Mouse (Mus musculus) adrenal gland, adult 18-20 months (tissue): ENCODE results near the gene Birc2. TPM values are rescaled to one million over a fixed set of nuclear protein-coding genes. Genes with fewer than 3 reads are reported as not detected.
"Not testable (repeated sequence)": the region's sequence is repeated elsewhere in the genome, so short reads cannot be mapped to it uniquely, and the experiment has no call there.

ENCODE experiments used
- DNase-seq, 2 experiments: peaks; one replicate each; pipeline ENCODE4 v3.0.0; 2021 to 2022; ENCODE audit warnings: low spot score in 2 of 2
- long read RNA-seq, 2 experiments: library from polyadenylated mRNA; stranded (forward); transcript quantifications; one replicate each; pipeline ENCODE4 v2.0.0; 2021
- total RNA-seq, 2 experiments: library from RNA; stranded (reverse); gene quantifications; 1 replicate in 1 of 2; 2 replicates in 1 of 2; pipeline ENCODE4 v1.2.3; 2021

The Birc2 gene
- 10 to 100 TPM; 38.8 to 50.5 TPM for total RNA-seq
- long read RNA-seq, experiment 1, transcript Birc2-204 (8 exons, 3,331 nt), result major isoform, 19 of 24 reads
- long read RNA-seq, experiment 1, partial matches to known transcripts, result 0 of 24 reads
- long read RNA-seq, experiment 1, other reads (novel, unspliced or antisense), result 2 of 24 reads
- long read RNA-seq, experiment 2, transcript Birc2-204 (8 exons, 3,331 nt), result major isoform, 83 of 123 reads
- long read RNA-seq, experiment 2, transcript Birc2-202 (7 exons, 3,130 nt), result minor isoform, 19 of 123 reads
- long read RNA-seq, experiment 2, partial matches to known transcripts, result 5 of 123 reads
- long read RNA-seq, experiment 2, other reads (novel, unspliced or antisense), result 14 of 123 reads

DNA sequence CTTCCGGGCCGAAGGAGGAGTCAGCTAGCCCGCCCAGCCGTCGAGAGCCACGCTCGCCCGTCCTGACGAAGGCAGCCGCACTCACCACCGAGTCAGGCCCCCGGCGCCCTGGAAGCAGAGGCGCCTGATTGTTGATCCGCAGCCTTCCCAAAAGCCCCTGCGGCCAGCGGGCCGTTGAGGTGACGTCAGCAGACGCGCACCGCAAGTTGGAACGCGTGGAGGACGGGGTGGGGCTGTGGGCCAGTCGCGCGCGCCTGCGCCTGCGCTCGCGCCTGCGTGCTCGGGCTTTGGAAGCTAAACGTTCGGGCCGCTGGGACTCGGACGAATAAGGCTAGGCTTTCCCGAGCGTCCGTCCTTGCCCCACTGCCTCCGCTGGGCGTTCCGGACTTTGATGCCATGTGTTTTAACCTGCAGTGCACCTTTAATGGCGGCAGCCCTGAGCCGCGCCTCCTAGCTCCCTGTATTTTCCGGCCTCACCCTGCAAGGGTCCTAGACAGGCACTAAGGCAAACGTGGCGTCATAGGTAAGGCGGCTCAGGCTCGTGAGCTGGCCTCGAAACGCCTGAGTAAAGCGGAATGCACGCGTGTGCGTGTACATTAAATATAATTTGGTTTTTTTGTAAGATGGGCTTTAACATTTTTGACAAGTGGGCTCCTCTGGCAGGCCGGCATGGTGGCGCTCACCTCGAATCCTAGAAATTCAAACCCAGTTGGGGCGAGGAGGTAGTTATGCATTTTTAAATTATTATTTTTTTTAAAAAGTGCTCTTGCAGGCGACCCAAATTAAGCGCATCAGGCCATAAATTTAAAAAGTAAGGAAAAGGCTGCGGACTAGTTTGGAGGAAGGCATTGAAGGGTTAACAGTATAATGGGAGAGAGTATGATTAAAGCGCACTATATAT lies at the start of gene Birc2:
Gene Birc2 (minus strand): TSS at position 160 of the 901 bp plus-strand sequence.
- peak; percentile 92 to 94 for DNase-seq

DNA sequence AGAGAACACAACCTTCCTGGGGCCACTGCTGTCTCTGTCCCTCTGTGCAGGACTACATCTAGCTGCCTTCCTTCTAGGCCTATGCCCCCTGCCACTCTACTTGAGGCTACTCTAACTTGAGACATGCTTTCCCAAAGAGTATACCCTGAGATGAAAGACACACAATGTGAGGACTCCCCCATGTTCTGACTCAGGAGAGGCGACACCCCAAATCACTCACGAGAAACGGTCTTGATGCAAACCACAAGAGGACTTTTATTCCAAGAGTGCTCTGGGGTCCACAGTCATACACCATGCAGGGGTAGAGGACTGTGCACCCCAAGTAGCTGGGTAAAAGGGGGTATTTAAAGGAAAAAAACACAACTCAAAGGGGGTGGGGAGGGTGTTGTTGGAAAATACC lies 47.5 kb upstream of the Birc2 start:
- no peak for DNase-seq

DNA sequence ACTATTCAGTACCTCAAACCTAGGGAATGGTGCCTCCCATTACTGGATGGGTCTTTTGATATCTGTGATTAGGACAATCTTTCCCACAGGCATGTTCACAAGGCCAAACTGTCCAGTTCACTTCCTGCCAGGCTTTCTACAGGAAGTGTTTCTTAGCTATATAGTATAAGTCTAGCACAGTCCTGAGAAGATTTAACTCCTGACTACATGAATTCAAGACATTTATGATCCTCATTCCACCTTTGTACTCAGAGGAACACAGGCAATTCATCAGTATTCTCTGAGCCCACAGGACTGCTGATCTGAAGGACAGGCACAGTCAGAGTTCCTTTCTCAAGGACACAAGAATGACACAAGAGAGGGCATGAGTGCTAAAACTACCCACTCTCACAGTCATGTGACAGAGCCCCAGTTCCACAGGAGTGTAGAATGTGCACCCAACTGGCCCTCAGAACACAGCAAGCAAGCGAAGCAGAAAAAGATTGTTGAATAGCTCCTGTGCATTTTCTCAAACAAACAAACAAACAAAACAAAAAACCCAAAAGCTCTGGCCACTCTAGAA lies 45.5 kb upstream of the Birc2 start:
- DNase-seq, result no peak

DNA sequence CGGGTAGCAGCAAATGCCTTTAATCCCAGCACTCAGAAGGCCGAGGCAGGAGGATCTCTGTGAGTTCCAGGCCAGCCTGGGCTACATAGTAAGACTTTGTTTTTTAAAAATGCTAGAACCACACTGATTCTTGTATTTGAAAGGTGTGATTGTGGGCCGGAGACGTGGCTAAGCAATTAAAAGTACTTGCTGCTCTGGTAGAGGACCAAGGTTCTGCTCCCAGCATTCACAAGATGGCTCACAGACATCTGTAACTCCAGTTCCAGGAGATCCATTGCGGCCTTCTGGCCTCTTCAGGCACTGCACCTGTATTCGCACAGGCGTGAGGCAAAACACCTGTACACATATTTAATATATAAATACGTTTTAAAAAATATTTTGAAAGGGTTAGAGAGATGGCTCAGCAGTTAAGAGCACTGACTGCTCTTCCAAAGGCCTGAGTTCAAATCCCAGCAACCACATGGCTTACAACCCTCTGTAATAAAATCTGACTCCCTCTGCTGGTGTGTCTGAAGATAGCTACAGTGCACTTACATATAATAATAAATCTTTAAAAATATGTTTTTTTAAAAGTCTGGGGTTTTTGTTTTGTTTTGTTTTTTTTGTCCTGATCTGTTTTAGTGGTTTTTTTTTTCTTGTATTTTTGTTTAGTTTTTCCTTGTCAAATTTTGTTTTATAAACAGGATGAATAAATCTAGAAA lies 36.8 kb upstream of the Birc2 start:
- no peak for DNase-seq

DNA sequence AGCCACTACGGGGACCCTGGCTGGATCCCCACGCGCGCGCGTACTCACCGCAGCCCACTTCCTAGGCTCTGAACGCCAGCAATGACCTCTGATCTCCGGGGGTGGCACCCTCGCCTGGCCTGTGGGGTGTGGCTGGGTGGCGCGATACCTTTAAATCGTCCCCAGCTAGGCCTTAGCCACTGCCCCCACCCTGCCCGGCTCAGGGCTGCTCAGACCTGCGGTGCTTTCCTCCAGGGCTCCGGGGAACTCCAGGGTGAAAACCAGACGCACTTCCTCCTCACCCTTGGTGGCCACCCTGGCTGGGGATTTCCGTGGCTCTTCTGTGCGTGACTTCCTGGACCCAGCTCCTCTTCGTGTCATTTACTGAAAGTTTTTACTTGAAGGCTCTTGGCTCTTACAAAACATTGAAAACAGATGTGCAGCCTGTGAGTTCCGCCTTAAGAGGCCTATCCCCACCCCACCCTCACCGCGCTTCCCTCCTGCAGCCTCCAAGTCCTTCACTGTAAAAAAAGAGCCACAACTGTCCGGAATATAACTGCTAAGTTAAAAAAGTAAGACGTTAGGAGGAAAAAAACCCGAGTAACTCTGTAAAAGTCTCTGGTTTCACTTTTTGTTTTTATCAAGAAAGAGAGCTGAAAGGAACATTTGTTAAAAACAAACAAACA lies 36.0 kb upstream of the Birc2 start, which contains the start of gene Birc3:
Gene Birc3 (minus strand): TSS at position 412 of the 665 bp plus-strand sequence.
- DNase-seq, result peak; percentile 72 to 73

DNA sequence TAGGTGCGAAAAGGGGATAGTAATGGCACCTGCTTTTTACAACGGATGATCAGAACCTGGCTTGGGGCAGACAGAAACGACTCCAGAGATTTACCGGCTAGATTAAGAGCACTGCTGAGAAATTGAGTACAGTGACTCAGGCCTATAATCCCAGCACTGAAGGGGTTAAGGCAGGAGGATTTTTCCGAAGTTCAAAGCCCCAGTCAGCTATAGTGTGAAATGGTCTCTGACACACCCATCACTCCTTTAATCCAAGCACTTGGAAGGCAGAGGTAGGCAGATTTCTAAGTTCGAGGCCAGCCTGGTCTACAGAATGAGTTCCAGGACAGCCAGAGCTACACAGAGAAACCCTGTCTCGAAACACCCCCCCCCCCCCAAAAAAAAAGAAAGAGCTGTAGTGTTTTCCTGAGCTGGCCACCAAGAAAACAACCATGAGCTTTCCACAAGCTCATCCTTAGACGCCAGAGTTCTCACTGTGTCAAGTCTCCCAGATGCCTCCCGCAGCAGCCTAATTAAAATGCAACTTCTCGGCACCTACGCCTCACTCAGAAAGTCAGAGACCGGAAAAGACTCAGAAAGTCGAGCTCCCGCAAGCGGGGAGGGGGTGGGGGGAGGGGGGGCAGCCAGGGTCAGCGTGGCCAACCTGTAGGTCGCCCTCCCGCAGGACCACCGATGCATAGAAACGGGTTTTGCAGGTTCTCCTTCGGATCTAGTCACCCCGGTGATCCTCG lies 35.3 kb upstream of the Birc2 start:
- DNase-seq, result no peak

DNA sequence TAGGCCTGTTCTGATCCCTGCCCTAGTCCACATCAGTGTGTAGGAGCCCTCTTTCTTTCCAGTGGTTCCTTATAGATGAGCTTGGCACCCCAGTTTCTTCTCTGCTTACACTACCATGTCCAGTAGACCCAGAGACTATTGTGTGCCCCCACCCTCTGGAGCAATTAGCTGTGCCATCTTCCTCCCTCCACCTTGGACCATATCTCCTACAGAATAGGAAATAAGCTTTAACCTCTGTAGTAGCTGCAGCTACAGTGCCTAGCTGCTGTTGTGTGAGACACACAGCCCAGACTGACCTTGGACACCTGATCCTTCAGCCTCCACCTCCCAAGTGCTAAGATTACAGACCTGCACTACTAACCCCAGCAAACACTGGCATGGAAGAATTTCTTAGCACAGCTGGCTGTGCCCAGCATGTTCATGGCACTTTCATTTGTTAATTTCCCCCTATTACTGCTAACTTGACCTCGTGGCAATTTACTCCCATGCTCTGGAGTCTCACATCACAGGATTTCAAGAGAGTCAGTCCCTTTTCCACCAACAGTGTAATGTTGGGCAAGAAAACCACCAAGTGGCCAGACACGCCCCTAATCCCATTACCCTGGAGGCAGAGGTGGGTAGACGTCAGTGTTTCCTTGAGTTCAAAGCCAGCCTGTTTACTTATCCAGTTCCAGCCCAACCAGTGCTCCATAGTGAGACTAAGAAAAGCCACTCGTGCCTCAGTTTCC lies 34.6 kb upstream of the Birc2 start:
- DNase-seq, result no peak

DNA sequence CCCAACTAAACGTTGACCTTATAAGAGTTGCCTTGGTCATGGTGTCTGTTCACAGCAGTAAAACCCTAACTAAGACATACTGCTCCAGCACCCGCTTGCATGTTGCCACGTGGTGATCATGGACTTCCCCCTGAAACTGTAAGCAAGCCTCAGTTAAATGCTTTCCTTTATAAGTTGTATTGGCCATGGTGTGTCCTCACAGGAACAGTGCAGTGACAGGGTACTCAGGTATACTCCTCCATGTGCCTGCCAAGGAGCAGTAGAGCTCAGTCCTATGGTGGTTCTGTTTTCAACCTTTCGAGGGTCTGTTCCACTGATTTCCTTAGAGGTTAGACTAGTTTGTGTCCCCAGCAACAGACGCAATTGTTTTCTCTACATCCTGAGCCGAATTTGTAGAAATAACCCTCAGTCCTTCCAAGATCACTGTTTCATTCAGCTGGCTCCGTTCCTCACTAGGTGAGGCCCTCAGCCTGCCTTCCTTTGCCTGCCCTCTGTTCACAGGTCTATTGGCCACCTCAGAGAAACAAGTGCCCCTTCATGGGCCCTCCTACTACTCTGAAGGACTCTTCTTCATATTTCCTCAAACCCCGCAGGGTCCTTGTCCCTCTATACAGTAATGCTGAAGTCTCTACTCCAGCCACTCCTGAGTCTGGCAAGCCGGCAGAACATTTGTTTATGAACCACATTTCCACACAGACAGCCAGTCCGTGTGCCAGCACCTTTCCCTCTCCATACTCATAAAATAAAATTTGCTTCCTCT lies 33.9 kb upstream of the Birc2 start:
- DNase-seq, result no peak

DNA sequence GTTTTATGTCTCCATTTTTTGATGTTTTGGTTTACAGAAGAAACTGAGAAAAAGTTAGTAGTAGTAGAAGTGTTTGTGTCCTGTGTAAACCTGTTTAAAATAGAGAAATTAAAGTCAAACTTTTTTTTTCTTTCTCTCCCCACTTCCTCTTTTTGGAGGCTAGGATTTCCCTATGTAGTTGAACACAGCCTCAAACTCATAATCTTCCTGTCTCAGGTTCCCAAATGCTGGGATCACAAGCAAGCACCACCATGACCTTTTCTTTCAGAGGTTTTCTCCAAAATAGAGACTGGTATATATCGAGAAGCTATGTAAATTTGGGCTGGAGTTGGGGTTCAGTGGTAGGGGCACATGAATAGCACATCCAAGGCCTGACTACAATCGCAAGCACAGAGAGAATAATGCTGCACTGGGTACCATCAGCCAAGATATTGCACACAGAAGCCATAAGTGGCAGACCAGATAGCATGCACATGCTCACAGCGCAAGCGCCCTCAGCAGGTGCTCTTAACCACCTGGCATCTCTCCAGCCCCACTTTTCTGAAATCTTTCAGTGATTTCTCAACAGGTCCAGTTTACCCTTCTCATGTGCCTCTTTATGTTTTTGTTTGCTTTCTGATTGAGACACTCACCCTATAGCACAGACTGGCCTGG lies 32.1 kb upstream of the Birc2 start:
- no peak for DNase-seq

DNA sequence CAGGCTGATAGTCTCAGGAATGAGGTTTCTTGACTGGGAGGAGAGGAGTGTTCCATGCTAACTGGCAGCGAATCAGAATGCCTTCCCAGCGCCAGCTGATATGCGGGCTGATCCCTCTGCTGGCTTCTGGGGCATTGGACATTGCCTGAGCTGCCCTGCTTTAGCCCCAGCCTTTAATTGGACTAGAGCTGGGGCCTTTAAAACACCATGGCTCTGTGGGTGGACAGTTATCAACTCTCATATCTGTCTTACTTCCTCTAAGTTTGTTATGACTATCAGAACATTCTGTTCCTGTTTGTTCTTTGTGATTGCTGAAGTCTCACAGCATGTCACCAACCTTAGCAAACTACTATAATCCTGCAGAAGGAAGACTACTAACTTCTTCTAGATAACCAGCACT lies 31.1 kb upstream of the Birc2 start:
- DNase-seq, result no peak

DNA sequence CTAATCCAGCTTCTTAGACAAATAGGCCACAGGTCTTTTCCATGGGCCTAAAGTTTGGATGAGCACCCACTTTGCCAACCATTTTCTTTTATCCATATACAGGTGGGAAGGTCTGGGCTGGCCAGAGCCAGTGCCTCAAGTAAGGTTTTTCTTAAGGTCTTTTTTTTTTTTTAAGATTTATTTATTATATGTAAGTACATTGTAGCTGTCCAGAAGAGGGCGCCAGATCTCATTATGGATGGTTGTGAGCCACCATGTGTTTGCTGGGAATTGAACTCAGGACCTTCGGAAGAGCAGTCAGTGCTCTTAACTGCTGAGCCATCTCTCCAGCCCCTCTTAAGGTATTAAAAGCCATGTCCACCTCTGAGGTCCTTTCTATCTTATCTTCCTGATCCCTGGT lies 30.1 kb upstream of the Birc2 start:
- DNase-seq, result not testable (repeated sequence)

DNA sequence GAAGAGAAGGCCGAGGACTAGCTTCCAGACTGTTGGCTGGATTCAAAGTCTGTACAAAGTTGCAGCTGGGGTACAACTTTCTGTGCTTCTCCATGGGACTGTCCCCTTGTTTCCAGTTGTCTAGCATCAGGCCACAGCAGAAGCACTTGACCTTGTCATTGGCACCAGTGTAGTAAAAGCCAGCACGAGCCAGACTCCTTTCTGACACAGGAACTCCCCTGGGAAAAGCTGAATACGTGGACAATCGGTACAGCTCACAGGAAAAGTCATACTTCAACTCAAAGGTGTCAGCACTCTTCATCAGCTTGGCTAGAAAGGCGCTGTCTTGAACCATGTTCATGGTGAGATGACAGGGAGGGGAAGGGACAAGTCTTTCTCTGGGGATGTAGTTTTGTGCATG lies 24.1 kb upstream of the Birc2 start:
- no peak for DNase-seq

DNA sequence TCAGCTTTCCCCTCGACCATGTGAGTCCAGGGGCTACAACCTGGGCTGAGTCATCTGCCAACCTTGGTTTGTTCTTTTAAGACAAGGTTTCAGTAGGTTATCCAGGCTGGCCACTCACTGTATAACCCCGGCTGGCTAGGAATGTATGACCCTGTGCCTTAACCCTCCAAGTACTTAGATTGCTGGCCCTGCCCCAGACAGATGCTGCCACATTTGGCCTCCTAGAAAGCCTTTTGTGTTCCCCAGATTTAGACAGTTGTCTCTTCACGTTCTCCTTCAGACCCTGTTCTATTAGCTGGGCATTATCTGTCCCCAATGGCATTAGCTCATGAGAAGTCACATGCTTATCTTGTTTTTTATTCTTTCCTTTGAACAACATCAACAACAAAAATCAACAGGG lies 19.0 kb upstream of the Birc2 start:
- no peak for DNase-seq

DNA sequence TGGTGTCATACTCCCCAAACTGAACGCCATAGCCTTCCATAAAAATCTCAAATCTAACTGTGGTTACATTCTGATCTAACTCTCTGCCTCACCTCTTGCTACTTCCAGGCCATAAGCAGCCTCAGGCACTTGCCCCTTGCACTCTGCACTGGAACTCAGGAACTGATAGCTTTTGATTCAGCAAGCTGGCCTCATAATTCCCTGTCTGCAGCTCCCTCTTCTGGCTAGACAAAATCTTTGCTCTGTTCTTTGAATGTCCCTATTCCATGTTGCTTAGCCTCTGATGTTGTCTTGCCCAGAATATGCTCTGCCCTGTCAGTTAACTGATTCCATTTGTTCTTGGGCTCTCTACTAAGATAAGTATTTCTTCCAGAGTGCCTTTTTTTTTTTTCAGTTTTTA lies 18.5 kb upstream of the Birc2 start:
- DNase-seq, result no peak

DNA sequence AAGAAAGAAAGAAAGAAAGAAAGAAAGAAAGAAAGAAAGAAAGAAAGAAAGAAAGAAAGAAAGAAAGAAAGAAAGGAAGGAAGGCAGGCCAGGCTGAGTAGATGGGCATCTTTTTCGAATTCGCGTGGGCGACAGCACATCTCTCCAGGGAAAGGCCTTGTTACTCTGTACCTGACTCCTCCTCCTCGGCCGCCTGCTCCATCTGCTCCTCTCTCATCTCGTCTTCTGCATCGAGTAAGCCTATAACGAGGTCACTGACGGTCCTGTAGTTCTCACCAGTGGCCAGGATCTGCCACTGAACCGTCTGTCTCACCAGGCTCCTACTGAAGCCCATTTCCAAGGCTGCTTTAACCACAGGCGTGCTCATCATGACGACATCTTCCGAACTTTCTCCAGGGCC lies 17.3 kb upstream of the Birc2 start:
- DNase-seq, result not testable (repeated sequence)

DNA sequence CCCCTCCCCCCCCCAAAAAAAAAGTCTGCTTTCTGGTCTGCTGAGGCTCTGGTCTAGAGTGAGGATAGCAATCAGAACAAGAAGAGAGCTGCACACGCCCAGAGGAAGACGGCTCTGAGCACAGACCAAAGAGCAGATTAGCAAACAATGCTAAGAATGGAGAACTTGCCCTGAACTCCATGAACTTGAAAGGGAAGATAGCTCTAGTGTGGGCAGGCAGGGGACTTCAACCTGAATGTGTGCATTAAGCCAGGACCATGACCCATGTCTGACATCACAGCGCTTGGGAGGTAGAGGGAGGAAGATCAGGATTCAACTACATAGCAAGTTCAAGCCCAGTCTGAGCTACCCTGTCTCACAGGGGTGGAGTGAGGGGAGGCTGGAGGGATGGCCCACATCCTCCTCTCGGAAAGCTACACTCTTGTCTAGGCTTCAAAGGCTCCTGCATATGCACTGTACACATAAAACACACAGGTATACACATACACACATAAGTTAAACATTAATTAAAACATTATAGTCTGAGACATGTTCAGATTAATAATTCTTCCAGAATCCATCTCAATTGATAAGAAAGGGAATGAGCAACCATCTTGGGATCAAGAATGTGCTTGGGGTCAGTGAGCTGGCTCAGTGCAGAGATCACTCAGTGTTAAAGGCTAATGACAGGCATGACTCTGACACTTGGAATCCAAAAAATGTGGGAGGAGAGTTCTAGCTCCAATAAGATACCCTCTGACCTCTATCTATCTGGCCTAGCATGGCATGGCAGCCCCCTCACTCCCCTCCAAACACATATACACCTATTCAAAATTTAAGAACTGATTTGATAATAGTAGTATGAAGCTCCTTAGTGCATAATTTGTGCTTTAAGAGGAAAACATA lies 15.7 kb upstream of the Birc2 start:
- DNase-seq, result no peak

DNA sequence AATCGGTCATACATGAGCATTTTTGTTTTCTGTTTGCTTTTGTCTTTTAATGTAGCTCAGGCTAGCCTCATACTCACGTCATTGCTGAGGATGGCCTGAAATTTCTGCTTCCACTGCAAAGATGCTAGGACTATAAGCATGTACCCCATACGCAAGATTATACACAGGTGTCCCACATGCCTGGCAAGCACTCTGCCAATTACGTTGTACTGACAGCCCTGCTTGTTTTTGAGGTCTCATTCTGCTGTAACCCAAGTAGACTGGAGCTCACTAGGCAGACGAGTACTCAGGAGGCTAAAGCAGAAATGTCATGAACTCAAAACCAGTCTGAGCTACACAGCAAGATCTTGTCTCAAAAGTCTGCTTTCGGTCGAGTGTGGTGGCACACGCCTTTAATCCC lies 15.0 kb upstream of the Birc2 start:
- DNase-seq, result no peak
